Mouse (Mus musculus): ENCODE measurements around the gene Dpf3. TPM values are rescaled to one million over a fixed set of nuclear protein-coding genes. Genes with fewer than 3 reads are reported as not detected.

Gene Dpf3
- polyA plus RNA-seq, 2 experiments = 3.0 to 4.9 TPM

DNA sequence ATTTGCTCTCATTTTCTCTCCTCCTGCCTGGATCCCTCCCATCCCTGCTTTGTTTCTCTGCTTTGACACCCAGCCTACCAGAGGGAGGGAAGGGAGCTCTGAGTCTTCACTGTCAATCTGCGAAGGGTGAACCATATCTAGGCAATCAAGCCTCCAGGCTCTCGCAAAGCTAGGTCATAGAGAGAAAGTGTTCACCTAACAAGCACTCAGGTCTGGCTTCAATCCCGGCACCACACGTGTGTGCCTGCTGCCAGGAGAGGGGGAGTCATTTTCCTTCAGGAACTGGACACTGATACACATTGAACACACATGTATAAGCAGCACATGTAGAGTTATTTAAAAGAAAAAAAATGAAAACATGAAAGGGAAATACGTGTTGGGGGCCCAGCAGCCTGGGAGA lies 254.6 kb downstream of the Dpf3 start:
- no peak for TF ChIP-seq POLR2A (IDR thresholded peaks at IDR 0.05; ENCODE audit: borderline replicate concordance, extremely low read depth, insufficient read depth, insufficient read length)
- WGBS = 36% methylated on average over 5 of the region's 5 CpGs
- H3K27me3 ChIP-seq (ENCODE audit: control insufficient read depth, insufficient read depth, low read length) = no peaks in the 10 kb centered on the region
- no peak overlapping the region for H3K9ac ChIP-seq (ENCODE audit: low read depth, low read length, severe bottlenecking)
- H3K36me3 ChIP-seq (ENCODE audit: control insufficient read depth, insufficient read depth, low read length) = no peaks in the 10 kb centered on the region
- no peak overlapping the region for H3K4me3 ChIP-seq (replicated peaks; ENCODE audit: low read length)
- DNase-seq (ENCODE audit: low spot score) (peak; percentile 7), ATAC-seq (ENCODE audit: low FRiP score, low read depth) (no peak)
- H3K4me1 ChIP-seq (ENCODE audit: control insufficient read depth, insufficient read depth, low read length) = no peaks in the 10 kb centered on the region
- no peaks in the 10 kb centered on the region for H3K9me3 ChIP-seq (ENCODE audit: control insufficient read depth, low read length)
- H3K4me2 ChIP-seq (replicated peaks; ENCODE audit: low read depth, low read length, severe bottlenecking) = no peak overlapping the region
- H3K27ac ChIP-seq (replicated peaks; ENCODE audit: low read depth, low read length) = no peak overlapping the region

DNA sequence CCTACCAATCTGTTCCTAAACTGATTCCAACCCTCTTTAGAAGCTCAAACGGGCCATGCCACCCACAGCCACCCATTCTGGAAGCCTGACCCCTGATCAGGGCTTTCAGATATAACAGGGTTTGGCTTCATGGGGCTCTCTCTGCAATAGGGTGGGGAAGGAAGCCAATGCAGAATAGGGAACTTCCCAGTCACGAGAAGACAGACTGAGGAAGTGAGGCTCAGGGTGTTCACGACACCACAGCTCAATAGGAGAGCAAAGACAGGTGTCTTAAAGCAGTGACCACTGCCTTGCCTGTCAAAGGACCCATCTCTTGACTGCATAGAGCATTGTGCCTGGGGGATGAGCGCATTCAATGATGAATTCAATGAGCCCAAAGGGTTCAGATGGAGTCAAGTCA lies 256.3 kb downstream of the Dpf3 start:
- Histone ChIP-seq H3K4me3 (replicated peaks; ENCODE audit: low read length) (no peak overlapping the region), H3K4me2 (replicated peaks; ENCODE audit: low read depth, low read length, severe bottlenecking) (no peak overlapping the region), H3K36me3 (ENCODE audit: control insufficient read depth, insufficient read depth, low read length) (no peaks in the 10 kb centered on the region), H3K9ac (ENCODE audit: low read depth, low read length, severe bottlenecking) (no peak overlapping the region), H3K27ac (replicated peaks; ENCODE audit: low read depth, low read length) (no peak overlapping the region), H3K4me1 (ENCODE audit: control insufficient read depth, insufficient read depth, low read length) (no peaks in the 10 kb centered on the region), H3K9me3 (ENCODE audit: control insufficient read depth, low read length) (no peaks in the 10 kb centered on the region), H3K27me3 (ENCODE audit: control insufficient read depth, insufficient read depth, low read length) (no peaks in the 10 kb centered on the region)
- ATAC-seq (ENCODE audit: low FRiP score, low read depth) (no peak), DNase-seq (ENCODE audit: low spot score) (no peak)
- TF ChIP-seq POLR2A (IDR thresholded peaks at IDR 0.05; ENCODE audit: borderline replicate concordance, extremely low read depth, insufficient read depth, insufficient read length) = no peak
- WGBS = 80% methylated on average over 4 of the region's 4 CpGs

DNA sequence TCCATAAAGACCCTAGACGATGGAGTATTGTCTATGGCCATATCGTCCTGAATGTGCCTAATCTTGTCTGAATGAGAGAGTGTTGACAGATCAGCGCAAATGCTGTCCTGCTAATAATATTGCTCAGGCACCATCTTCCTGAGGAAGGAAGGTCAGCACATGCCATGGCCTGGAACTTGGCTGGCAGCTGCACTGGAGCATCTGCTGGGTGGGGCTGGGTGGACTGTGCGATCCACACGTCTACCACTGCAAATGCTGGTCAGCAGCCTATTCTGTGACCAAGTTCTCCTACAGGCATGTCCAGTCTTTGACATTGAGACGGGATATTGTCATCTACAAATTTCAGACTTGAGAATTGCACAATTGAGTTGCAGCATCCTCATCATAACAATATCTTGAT lies 257.8 kb downstream of the Dpf3 start:
- Histone ChIP-seq H3K27ac (replicated peaks; ENCODE audit: low read depth, low read length) (no peak overlapping the region), H3K9ac (ENCODE audit: low read depth, low read length, severe bottlenecking) (no peak overlapping the region), H3K27me3 (ENCODE audit: control insufficient read depth, insufficient read depth, low read length) (no peaks in the 10 kb centered on the region), H3K4me1 (ENCODE audit: control insufficient read depth, insufficient read depth, low read length) (no peaks in the 10 kb centered on the region), H3K9me3 (ENCODE audit: control insufficient read depth, low read length) (no peaks in the 10 kb centered on the region), H3K4me3 (replicated peaks; ENCODE audit: low read length) (no peak overlapping the region), H3K36me3 (ENCODE audit: control insufficient read depth, insufficient read depth, low read length) (no peaks in the 10 kb centered on the region), H3K4me2 (replicated peaks; ENCODE audit: low read depth, low read length, severe bottlenecking) (no peak overlapping the region)
- DNase-seq (ENCODE audit: low spot score) (no peak), ATAC-seq (ENCODE audit: low FRiP score, low read depth) (no peak)
- WGBS = 89% methylated on average over 6 of the region's 6 CpGs
- TF ChIP-seq POLR2A (IDR thresholded peaks at IDR 0.05; ENCODE audit: borderline replicate concordance, extremely low read depth, insufficient read depth, insufficient read length) = no peak

DNA sequence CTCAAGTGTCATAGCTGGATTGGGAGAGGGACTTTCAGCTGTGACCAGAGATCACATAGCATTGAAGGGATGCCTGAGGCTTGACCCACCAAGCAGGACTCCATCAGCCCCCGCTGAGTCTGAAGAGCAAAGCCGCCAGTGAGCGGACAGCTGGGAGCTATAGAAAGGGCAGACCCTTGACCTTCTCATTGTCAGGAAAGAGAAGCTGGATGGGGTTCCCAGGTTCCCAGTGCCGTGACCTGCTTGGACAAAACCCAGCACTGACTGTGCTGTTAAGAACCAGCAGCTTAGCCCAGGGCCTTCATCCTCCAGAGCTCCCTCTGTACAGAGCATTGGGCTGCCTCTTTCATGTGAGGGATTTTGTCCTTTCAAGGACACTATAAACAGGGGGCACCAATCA lies 260.5 kb downstream of the Dpf3 start:
- no peaks in the 10 kb centered on the region for H3K36me3 ChIP-seq (ENCODE audit: control insufficient read depth, insufficient read depth, low read length)
- DNase-seq (ENCODE audit: low spot score) (no peak), ATAC-seq (ENCODE audit: low FRiP score, low read depth) (no peak)
- no peak for TF ChIP-seq POLR2A (IDR thresholded peaks at IDR 0.05; ENCODE audit: borderline replicate concordance, extremely low read depth, insufficient read depth, insufficient read length)
- H3K4me2 ChIP-seq (replicated peaks; ENCODE audit: low read depth, low read length, severe bottlenecking) = no peak overlapping the region
- no peaks in the 10 kb centered on the region for H3K9me3 ChIP-seq (ENCODE audit: control insufficient read depth, low read length)
- H3K27me3 ChIP-seq (ENCODE audit: control insufficient read depth, insufficient read depth, low read length) = no peaks in the 10 kb centered on the region
- WGBS = 75% methylated on average over 4 of the region's 4 CpGs
- no peaks in the 10 kb centered on the region for H3K4me1 ChIP-seq (ENCODE audit: control insufficient read depth, insufficient read depth, low read length)
- H3K27ac ChIP-seq (replicated peaks; ENCODE audit: low read depth, low read length) = no peak overlapping the region
- H3K4me3 ChIP-seq (replicated peaks; ENCODE audit: low read length) = no peak overlapping the region
- no peak overlapping the region for H3K9ac ChIP-seq (ENCODE audit: low read depth, low read length, severe bottlenecking)

DNA sequence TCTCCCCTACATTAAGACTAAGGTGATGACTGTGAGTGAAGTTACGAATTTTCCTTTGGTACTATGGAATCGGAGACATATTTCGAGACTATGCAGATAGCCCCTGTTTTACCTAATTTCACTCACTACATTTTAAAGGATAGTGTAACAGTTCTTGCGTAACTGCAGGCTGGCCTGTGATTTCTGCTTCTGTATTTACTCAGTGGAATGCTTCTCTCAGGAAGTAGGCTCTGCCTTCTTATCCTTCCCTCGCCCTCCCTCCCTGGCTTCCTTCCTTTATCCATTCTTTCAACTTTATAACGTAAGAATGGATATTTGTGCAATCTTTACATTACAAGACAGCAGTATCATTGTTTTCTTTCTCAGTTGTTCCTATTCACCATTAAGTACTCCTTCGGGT lies 266.6 kb downstream of the Dpf3 start:
- DNase-seq (ENCODE audit: low spot score) = no peak
- 79% methylated on average over 7 of the region's 7 CpGs for WGBS

DNA sequence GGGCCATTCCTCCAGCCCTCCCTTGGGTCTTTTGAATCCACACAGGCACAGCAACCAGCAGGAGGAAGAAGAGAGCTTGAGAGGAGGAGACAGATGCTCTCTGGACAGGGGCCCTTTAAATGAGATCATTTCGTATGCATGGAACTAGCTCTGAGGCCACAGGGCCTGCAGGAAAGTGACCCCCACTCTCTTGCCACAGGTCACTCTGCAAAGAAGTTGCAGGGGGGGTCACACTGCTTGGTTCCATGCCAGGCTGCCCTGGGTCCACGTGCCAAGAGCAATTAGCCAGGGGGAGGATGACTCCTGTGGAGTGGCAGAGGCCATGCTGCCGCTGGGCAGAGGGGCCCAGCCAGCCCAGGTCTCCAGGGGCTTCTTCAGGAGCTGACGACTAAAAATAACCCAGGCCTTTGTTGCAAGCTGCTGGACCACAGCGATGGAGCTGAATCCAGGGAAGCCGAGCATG lies 273.6 kb downstream of the Dpf3 start:
- Histone ChIP-seq H3K4me2 (replicated peaks; ENCODE audit: low read depth, low read length, severe bottlenecking) (no peak overlapping the region), H3K4me3 (replicated peaks; ENCODE audit: low read length) (no peak overlapping the region), H3K27ac (replicated peaks; ENCODE audit: low read depth, low read length) (no peak overlapping the region), H3K9ac (ENCODE audit: low read depth, low read length, severe bottlenecking) (no peak overlapping the region), H3K27me3 (ENCODE audit: control insufficient read depth, insufficient read depth, low read length) (no peaks in the 10 kb centered on the region), H3K4me1 (ENCODE audit: control insufficient read depth, insufficient read depth, low read length) (peaks cover 18% of the 10 kb centered on the region), H3K9me3 (ENCODE audit: control insufficient read depth, low read length) (no peaks in the 10 kb centered on the region), H3K36me3 (ENCODE audit: control insufficient read depth, insufficient read depth, low read length) (no peaks in the 10 kb centered on the region)
- no peak for TF ChIP-seq POLR2A (IDR thresholded peaks at IDR 0.05; ENCODE audit: borderline replicate concordance, extremely low read depth, insufficient read depth, insufficient read length)
- DNase-seq (ENCODE audit: low spot score) = no peak
- WGBS = 25% methylated on average over 6 of the region's 6 CpGs
- no peak for ATAC-seq (ENCODE audit: low FRiP score, low read depth)

More for the DNA sequence above, 266.6 kb downstream of the Dpf3 start:
- no peaks in the 10 kb centered on the region for H3K9me3 ChIP-seq (ENCODE audit: control insufficient read depth, low read length)
- H3K27ac ChIP-seq (replicated peaks; ENCODE audit: low read depth, low read length) = no peak overlapping the region
- no peaks in the 10 kb centered on the region for H3K27me3 ChIP-seq (ENCODE audit: control insufficient read depth, insufficient read depth, low read length)
- no peak for ATAC-seq (ENCODE audit: low FRiP score, low read depth)
- no peak for TF ChIP-seq POLR2A (IDR thresholded peaks at IDR 0.05; ENCODE audit: borderline replicate concordance, extremely low read depth, insufficient read depth, insufficient read length)
- no peak overlapping the region for H3K4me2 ChIP-seq (replicated peaks; ENCODE audit: low read depth, low read length, severe bottlenecking)
- no peak overlapping the region for H3K9ac ChIP-seq (ENCODE audit: low read depth, low read length, severe bottlenecking)
- H3K4me1 ChIP-seq (ENCODE audit: control insufficient read depth, insufficient read depth, low read length) = no peaks in the 10 kb centered on the region
- no peak overlapping the region for H3K4me3 ChIP-seq (replicated peaks; ENCODE audit: low read length)
- H3K36me3 ChIP-seq (ENCODE audit: control insufficient read depth, insufficient read depth, low read length) = no peaks in the 10 kb centered on the region

Measured in limb, embryonic 14.5 days (tissue).